Mouse (Mus musculus) MEL (cell line): Measurements from ENCODE around the gene Aim2. TPM values are rescaled to one million over a fixed set of nuclear protein-coding genes. Genes with fewer than 3 reads are reported as not detected.

ENCODE experiments used
- DNase-seq: peaks from one replicate; pipeline ENCODE4 v3.0.0; 2011; ENCODE audit warnings: low read depth, low spot score
- H3K27ac ChIP-seq: 2 replicates; pipeline ENCODE4 v1.5.1; 2012; ENCODE audit warnings: low read depth, mild to moderate bottlenecking, control low read depth, low read length, moderate library complexity; ENCODE audit not compliant: control insufficient read depth
- H3K27me3 ChIP-seq, 2 experiments: fragments of 150-350 bp in 1 of 2; sonication (generic) in 1 of 2; 2 replicates each; pipeline ENCODE4 v1.6.1; 2012; ENCODE audit warnings: low read length in 2 of 2, mild to moderate bottlenecking in 2 of 2, improper control_type of control experiment in 1 of 2, moderate library complexity in 1 of 2; ENCODE audit not compliant: insufficient read depth in 2 of 2, control insufficient read depth in 1 of 2
- H3K36me3 ChIP-seq, 2 experiments: 2 replicates each; pipeline ENCODE4 v1.6.1; 2012 to 2014; ENCODE audit warnings: low read length in 2 of 2, improper control_type of control experiment in 1 of 2, inconsistent platforms in 1 of 2, mild to moderate bottlenecking in 1 of 2; ENCODE audit not compliant: insufficient read depth in 2 of 2, control insufficient read depth in 1 of 2
- H3K4me1 ChIP-seq, 2 experiments: fragments of 150-350 bp in 1 of 2; sonication (generic) in 1 of 2; 2 replicates each; pipeline ENCODE4 v1.6.1; 2012; ENCODE audit warnings: low read length in 2 of 2, improper control_type of control experiment in 1 of 2, mild to moderate bottlenecking in 1 of 2; ENCODE audit not compliant: insufficient read depth in 2 of 2, control insufficient read depth in 1 of 2
- H3K4me3 ChIP-seq, 2 experiments: fragments of 150-350 bp in 1 of 2; sonication (generic) in 1 of 2; 2 replicates each; pipeline ENCODE4 v1.5.1; 2012; ENCODE audit warnings: low read depth in 2 of 2, low read length in 2 of 2, mild to moderate bottlenecking in 2 of 2, moderate library complexity in 2 of 2, control low read depth in 1 of 2, improper control_type of control experiment in 1 of 2; ENCODE audit not compliant: control insufficient read depth in 1 of 2, insufficient read depth in 1 of 2
- H3K79me2 ChIP-seq: 2 replicates; pipeline ENCODE4 v1.6.1; 2012; ENCODE audit warnings: mild to moderate bottlenecking, low read length, moderate library complexity; ENCODE audit not compliant: control insufficient read depth, poor library complexity, insufficient read depth
- H3K9ac ChIP-seq: 2 replicates; pipeline ENCODE4 v1.6.1; 2012; ENCODE audit warnings: low read depth, mild to moderate bottlenecking, control low read depth, low read length, moderate library complexity; ENCODE audit not compliant: control insufficient read depth, poor library complexity, severe bottlenecking
- H3K9me3 ChIP-seq: fragments of 150-350 bp; sonication (generic); replicated peaks from 2 replicates; pipeline ENCODE4 v1.6.1; 2012; ENCODE audit warnings: mild to moderate bottlenecking, low read length, improper control_type of control experiment, moderate library complexity; ENCODE audit not compliant: insufficient read depth
- BHLHE40 ChIP-seq: IDR thresholded peaks from 2 replicates; pipeline ENCODE4 v1.6.1; 2012; ENCODE audit warnings: low read depth, mild to moderate bottlenecking, inconsistent platforms, low read length, improper control_type of control experiment, borderline replicate concordance
- CHD2 ChIP-seq: IDR thresholded peaks from 2 replicates; pipeline ENCODE4 v1.6.1; 2011; ENCODE audit warnings: low read length, improper control_type of control experiment
- CTCF ChIP-seq, 3 experiments: IDR thresholded peaks in 2 of 3; conservative IDR thresholded peaks in 1 of 3; 2 replicates each; pipeline ENCODE4 v1.5.1; 2011 to 2012; ENCODE audit warnings: low read length in 3 of 3, low read depth in 2 of 3, mild to moderate bottlenecking in 2 of 3, improper control_type of control experiment in 1 of 3, inconsistent platforms in 1 of 3, mixed read lengths in 1 of 3, moderate library complexity in 1 of 3; ENCODE audit not compliant: control insufficient read depth in 1 of 3, insufficient read depth in 1 of 3, poor library complexity in 1 of 3, severe bottlenecking in 1 of 3
- ELF1 ChIP-seq: IDR thresholded peaks from 2 replicates; pipeline ENCODE4 v1.6.1; 2014; ENCODE audit warnings: low read depth, mild to moderate bottlenecking, inconsistent platforms, low read length, improper control_type of control experiment, moderate library complexity
- EP300 ChIP-seq, 2 experiments: IDR thresholded peaks; 2 replicates each; pipeline ENCODE4 v1.6.1; 2011; ENCODE audit warnings: improper control_type of control experiment in 2 of 2, low read length in 2 of 2, low read depth in 1 of 2, mild to moderate bottlenecking in 1 of 2
- GABPA ChIP-seq: IDR thresholded peaks from 2 replicates; pipeline ENCODE4 v1.6.1; 2012; ENCODE audit warnings: low read depth, mild to moderate bottlenecking, inconsistent platforms, low read length, improper control_type of control experiment, moderate library complexity
- GATA1 ChIP-seq: IDR thresholded peaks from 2 replicates; pipeline ENCODE4 v1.6.1; 2011; ENCODE audit warnings: low read depth, low read length, improper control_type of control experiment
- HCFC1 ChIP-seq: IDR thresholded peaks from 2 replicates; pipeline ENCODE4 v1.6.1; 2012; ENCODE audit warnings: low read depth, mild to moderate bottlenecking, inconsistent platforms, low read length, improper control_type of control experiment, moderate library complexity
- KAT2A ChIP-seq: conservative IDR thresholded peaks from 2 replicates; pipeline ENCODE4 v1.6.1; 2012; ENCODE audit warnings: low read depth, low read length, improper control_type of control experiment, inconsistent platforms
- MEF2A ChIP-seq: IDR thresholded peaks from 2 replicates; pipeline ENCODE4 v1.6.1; 2014; ENCODE audit warnings: low read depth, mild to moderate bottlenecking, inconsistent platforms, low read length, improper control_type of control experiment; ENCODE audit not compliant: poor library complexity, insufficient replicate concordance, severe bottlenecking; ENCODE audit errors: extremely low read depth
- MXI1 ChIP-seq: IDR thresholded peaks from 2 replicates; pipeline ENCODE4 v1.6.1; 2011; ENCODE audit warnings: mild to moderate bottlenecking, low read depth, low read length, improper control_type of control experiment
- MYC ChIP-seq: IDR thresholded peaks from 2 replicates; pipeline ENCODE4 v1.6.1; 2011; ENCODE audit warnings: low read depth, mild to moderate bottlenecking, low read length, improper control_type of control experiment, moderate library complexity
- NELFE ChIP-seq: IDR thresholded peaks from 2 replicates; pipeline ENCODE4 v1.6.1; 2011; ENCODE audit warnings: low read depth, low read length, improper control_type of control experiment
- NRF1 ChIP-seq: IDR thresholded peaks from 2 replicates; pipeline ENCODE4 v1.6.1; 2014; ENCODE audit warnings: low read depth, mild to moderate bottlenecking, inconsistent platforms, low read length, improper control_type of control experiment, moderate library complexity; ENCODE audit not compliant: poor library complexity, insufficient read depth, severe bottlenecking
- POLR2AphosphoS2 ChIP-seq: IDR thresholded peaks from 2 replicates; pipeline ENCODE4 v1.6.1; 2011; ENCODE audit warnings: low read length, improper control_type of control experiment
- POLR2AphosphoS5 ChIP-seq: IDR thresholded peaks from 2 replicates; pipeline ENCODE4 v1.6.1; 2012; ENCODE audit warnings: low read depth, borderline replicate concordance, mild to moderate bottlenecking, inconsistent platforms, low read length, moderate library complexity, mixed read lengths
- RAD21 ChIP-seq: IDR thresholded peaks from 2 replicates; pipeline ENCODE4 v1.6.1; 2011; ENCODE audit warnings: mild to moderate bottlenecking, low read depth, low read length, improper control_type of control experiment
- SIN3A ChIP-seq: IDR thresholded peaks from 2 replicates; pipeline ENCODE4 v1.6.1; 2012; ENCODE audit warnings: low read length, improper control_type of control experiment, inconsistent platforms
- SMC3 ChIP-seq: IDR thresholded peaks from 2 replicates; pipeline ENCODE4 v1.6.1; 2011; ENCODE audit warnings: low read depth, low read length, improper control_type of control experiment
- TAL1 ChIP-seq: IDR thresholded peaks from 2 replicates; pipeline ENCODE4 v1.6.1; 2012; ENCODE audit warnings: mild to moderate bottlenecking, inconsistent platforms, low read length, moderate library complexity, mixed read lengths
- USF1 ChIP-seq: IDR thresholded peaks from 2 replicates; pipeline ENCODE4 v1.6.1; 2014; ENCODE audit warnings: low read depth, mild to moderate bottlenecking, inconsistent platforms, low read length, improper control_type of control experiment, moderate library complexity
- USF2 ChIP-seq, 2 experiments: IDR thresholded peaks; 2 replicates each; pipeline ENCODE4 v1.6.1; 2011 to 2012; ENCODE audit warnings: improper control_type of control experiment in 2 of 2, low read length in 2 of 2, borderline replicate concordance in 1 of 2, inconsistent platforms in 1 of 2, low read depth in 1 of 2, mild to moderate bottlenecking in 1 of 2; ENCODE audit not compliant: insufficient read depth in 1 of 2
- ZMIZ1 ChIP-seq: IDR thresholded peaks from 2 replicates; pipeline ENCODE4 v1.6.1; 2012; ENCODE audit warnings: low read depth, mild to moderate bottlenecking, inconsistent platforms, low read length, improper control_type of control experiment, moderate library complexity
- polyA plus RNA-seq, 2 experiments: library from polyadenylated mRNA; stranded (reverse) in 1 of 2; unstranded in 1 of 2; fragments of >175 nt in 1 of 2; fragments of >200 nt in 1 of 2; gene quantifications; 2 replicates each; pipeline versions ENCODE4 v1.2.1 to v1.2.4; 2012; ENCODE audit warnings: low replicate concordance in 2 of 2, low read depth in 1 of 2; ENCODE audit not compliant: insufficient read length in 2 of 2, insufficient read depth in 1 of 2, missing spikeins in 1 of 2
- total RNA-seq: library from RNA; depleted of rRNA; stranded (reverse); fragments of 300-350 nt; gene quantifications from 2 replicates; pipeline ENCODE4 v1.2.3, GENCODE M21; 2012

Gene Aim2
- total and polyA plus RNA-seq, 3 experiments = 2.3 to 9.1 TPM; not detected in 1

- TF ChIP-seq USF2 (IDR thresholded peaks at IDR 0.05; ENCODE audit: borderline replicate concordance in 1 of 2, insufficient read depth in 1 of 2, low read depth in 1 of 2, low read length in 2 of 2) (no peak), KAT2A (no peak), BHLHE40 (no peak), NELFE (no peak), ZMIZ1 (no peak), GATA1 (peak; percentile 29), USF1 (no peak), CTCF (IDR thresholded peaks at IDR 0.05 in 2 of 3, conservative IDR thresholded peaks at IDR 0.05 in 1 of 3; ENCODE audit: control insufficient read depth in 1 of 3, insufficient read depth in 1 of 3, low read depth in 2 of 3, low read length in 3 of 3, poor library complexity in 1 of 3, severe bottlenecking in 1 of 3) (no peak), EP300 (IDR thresholded peaks at IDR 0.05; ENCODE audit: low read depth in 1 of 2, low read length in 2 of 2) (peak; percentile 63 to 70), TAL1 (peak; percentile 87)
Measured at GRCm38 (mm10) chr1:173333312-173334253, 17.1 kb upstream of the Aim2 start, which contains the start of gene Ackr1 (continued).

GRCm38 (mm10) chr1:173335903-173336302 is 14.8 kb upstream of the Aim2 start:
- no peaks in the 10 kb centered on the region for H3K9me3 ChIP-seq
- peaks cover 0 to 17% of the 10 kb centered on the region in 2 experiments; a peak in 2 of 4 replicates for H3K36me3 ChIP-seq
- no peak for DNase-seq
- no peak overlapping the region for H3K4me3 ChIP-seq
- H3K27me3 ChIP-seq = no peaks in the 10 kb centered on the region
- TF ChIP-seq POLR2AphosphoS5 (no peak), NRF1 (no peak), MXI1 (no peak), GATA1 (no peak), POLR2AphosphoS2 (no peak), BHLHE40 (no peak), GABPA (no peak), CHD2 (no peak), SMC3 (no peak), RAD21 (no peak), HCFC1 (no peak), NELFE (no peak), ELF1 (no peak), SIN3A (no peak), TAL1 (no peak), MYC (no peak), USF2 (IDR thresholded peaks at IDR 0.05; ENCODE audit: borderline replicate concordance in 1 of 2, insufficient read depth in 1 of 2, low read depth in 1 of 2, low read length in 2 of 2) (no peak), MEF2A (no peak), CTCF (IDR thresholded peaks at IDR 0.05 in 2 of 3, conservative IDR thresholded peaks at IDR 0.05 in 1 of 3; ENCODE audit: control insufficient read depth in 1 of 3, insufficient read depth in 1 of 3, low read depth in 2 of 3, low read length in 3 of 3, poor library complexity in 1 of 3, severe bottlenecking in 1 of 3) (no peak), EP300 (IDR thresholded peaks at IDR 0.05; ENCODE audit: low read depth in 1 of 2, low read length in 2 of 2) (no peak)
- H3K9ac ChIP-seq = peak overlapping the region; percentile 6
- peaks cover 9 to 40% of the 10 kb centered on the region in 2 experiments for H3K4me1 ChIP-seq
- no peak overlapping the region for H3K27ac ChIP-seq
- no peaks in the 10 kb centered on the region for H3K79me2 ChIP-seq
